Mouse (Mus musculus) lung, adult 2 months (tissue): ENCODE measurements around the gene Prr18.

Source experiments
- CTCF ChIP-seq: fragments of 200-500 bp; IDR thresholded peaks from 2 replicates; pipeline ENCODE4 v1.5.1; 2011; ENCODE audit warnings: mild to moderate bottlenecking, low read length, control low read depth; ENCODE audit not compliant: insufficient read depth
- POLR2A ChIP-seq: fragments of 200-500 bp; IDR thresholded peaks from 2 replicates; pipeline ENCODE4 v1.6.1; 2011; ENCODE audit warnings: low read depth, mild to moderate bottlenecking, control low read depth, low read length, borderline replicate concordance; ENCODE audit errors: extremely low read depth

DNA sequence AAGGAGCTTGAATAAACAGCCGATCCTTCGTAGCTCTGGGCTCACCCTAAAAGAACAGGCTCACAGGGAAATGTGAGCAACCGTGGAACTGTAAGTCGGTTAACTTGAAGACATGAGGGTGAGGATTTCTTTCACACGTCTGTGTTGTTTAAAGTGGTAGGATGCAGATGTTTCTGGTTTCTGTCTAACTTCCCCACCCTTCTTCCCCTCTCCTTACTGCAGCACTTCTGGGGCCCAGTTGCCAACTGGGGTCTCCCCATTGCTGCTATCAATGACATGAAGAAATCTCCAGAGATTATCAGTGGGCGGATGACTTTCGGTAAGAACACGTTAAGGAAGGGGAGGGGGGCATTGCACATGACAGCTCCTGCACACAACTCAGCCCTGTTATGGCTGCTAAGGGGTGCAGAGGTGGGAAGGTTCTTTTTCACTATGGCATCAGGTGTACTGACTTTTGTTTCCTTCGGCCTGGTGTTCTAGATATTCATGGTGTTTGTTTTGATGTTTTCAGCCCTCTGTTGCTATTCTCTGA is 40.9 kb upstream of the Prr18 start:
- TF ChIP-seq CTCF (no peak), POLR2A (no peak)
